Mouse (Mus musculus) embryo, embryonic 11 days (tissue): ENCODE measurements around the gene Toe1.

ENCODE experiments used
- DNase-seq: peaks from one replicate; pipeline ENCODE4 v3.0.0-alpha.2; 2015

The Toe1 gene

GRCm38 (mm10) chr4:116788956-116789355, 18.5 kb downstream of the Toe1 start:
- DNase-seq = peak; percentile 90

- DNase-seq = no peak
Observed at GRCm38 (mm10) chr4:116787985-116788760, 19.3 kb downstream of the Toe1 start.

- no peak for DNase-seq
Observed at GRCm38 (mm10) chr4:116786587-116786986, 20.9 kb downstream of the Toe1 start.

- peak; percentile 56 for DNase-seq
Observed at GRCm38 (mm10) chr4:116782171-116782570, 25.3 kb downstream of the Toe1 start.

GRCm38 (mm10) chr4:116781366-116781765, 26.1 kb downstream of the Toe1 start:
- no peak for DNase-seq

GRCm38 (mm10) chr4:116780541-116780940, 26.9 kb downstream of the Toe1 start:
- no peak for DNase-seq

- no peak for DNase-seq
Observed at GRCm38 (mm10) chr4:116777079-116777478, 30.4 kb downstream of the Toe1 start.

GRCm38 (mm10) chr4:116776391-116776790, 31.0 kb downstream of the Toe1 start:
- DNase-seq = no peak

GRCm38 (mm10) chr4:116769060-116769459, 38.4 kb downstream of the Toe1 start:
- no peak for DNase-seq

- DNase-seq = no peak
Observed at GRCm38 (mm10) chr4:116768510-116768909, 38.9 kb downstream of the Toe1 start.

- DNase-seq = no peak
Observed at GRCm38 (mm10) chr4:116764001-116764400, 43.4 kb downstream of the Toe1 start.

GRCm38 (mm10) chr4:116761914-116762313, 45.5 kb downstream of the Toe1 start:
- DNase-seq = no peak

- DNase-seq = no peak
Observed at GRCm38 (mm10) chr4:116749750-116750149, 57.7 kb downstream of the Toe1 start.
